Mouse (Mus musculus) liver, embryonic 12.5 days (tissue): ENCODE results near the gene Prkg1. TPM values are rescaled to one million over a fixed set of nuclear protein-coding genes. Genes with fewer than 3 reads are reported as not detected.

Experiments used
- ATAC-seq: fragments of 200-750 bp; cut with Nextera tagmentation; 2 replicates; pipeline ENCODE4 v1.8.0; 2017; ENCODE audit warnings: moderate number of reproducible peaks, mild to moderate bottlenecking, moderate library complexity
- H3K27ac ChIP-seq: fragments of 300-500 bp; sonication (generic); 2 replicates; pipeline ENCODE4 v1.5.1; 2016; ENCODE audit warnings: mild to moderate bottlenecking
- H3K27me3 ChIP-seq: fragments of 300-500 bp; sonication (generic); replicated peaks from 2 replicates; pipeline ENCODE4 v1.6.1; 2016; ENCODE audit warnings: mild to moderate bottlenecking, moderate library complexity
- H3K36me3 ChIP-seq: fragments of 300-500 bp; sonication (generic); 2 replicates; pipeline ENCODE4 v1.6.1; 2016; ENCODE audit warnings: mild to moderate bottlenecking, moderate library complexity
- H3K4me1 ChIP-seq: fragments of 300-500 bp; sonication (generic); 2 replicates; pipeline ENCODE4 v1.6.1; 2016
- H3K4me2 ChIP-seq: fragments of 300-500 bp; sonication (generic); 2 replicates; pipeline ENCODE4 v1.6.1; 2016; ENCODE audit warnings: mild to moderate bottlenecking, moderate library complexity
- H3K4me3 ChIP-seq: fragments of 300-500 bp; sonication (generic); 2 replicates; pipeline ENCODE4 v1.5.1; 2016; ENCODE audit warnings: mild to moderate bottlenecking, moderate library complexity
- H3K9ac ChIP-seq: fragments of 300-500 bp; sonication (generic); 2 replicates; pipeline ENCODE4 v1.6.1; 2016; ENCODE audit warnings: mild to moderate bottlenecking, moderate library complexity
- H3K9me3 ChIP-seq: fragments of 300-500 bp; sonication (generic); replicated peaks from 2 replicates; pipeline ENCODE4 v1.6.1; 2016; ENCODE audit warnings: mild to moderate bottlenecking, moderate library complexity
- WGBS: fragments of 180-500 bp; shearing (Covaris S2); methylation state at CpG from one replicate; pipeline ENCODE4 v1.1.7; 2016; ENCODE audit not compliant: insufficient replicate concordance; 5-methylcytosine and 5-hydroxymethylcytosine counted together
- polyA plus RNA-seq: library from polyadenylated mRNA; unstranded; fragments of >200 nt; fragmentation: Nextera tagmentation; extraction: Ambion mirVana; gene quantifications from 2 replicates; pipeline ENCODE4 v1.2.1, GENCODE M21; 2016

Gene Prkg1
- polyA plus RNA-seq, 1 experiment from 2014 or later: 1.4 TPM

- Histone ChIP-seq H3K9me3 (no peaks in the 10 kb centered on the region), H3K27me3 (no peaks in the 10 kb centered on the region), H3K4me3 (no peak overlapping the region), H3K4me2 (no peak overlapping the region), H3K4me1 (peaks cover 20% of the 10 kb centered on the region), H3K36me3 (no peaks in the 10 kb centered on the region), H3K27ac (no peak overlapping the region), H3K9ac (no peak overlapping the region)
- WGBS: 45% methylated on average over 2 of the region's 2 CpGs
- ATAC-seq: peak; percentile 70
Measured at GRCm38 (mm10) chr19:30938058-30938457, 826.8 kb downstream of the Prkg1 start.

GRCm38 (mm10) chr19:30931469-30932192 is 833.2 kb downstream of the Prkg1 start:
- H3K9ac ChIP-seq: no peak overlapping the region
- WGBS: 68% methylated on average over 5 of the region's 5 CpGs
- H3K27ac ChIP-seq: no peak overlapping the region
- ATAC-seq: no peak
- H3K4me2 ChIP-seq: no peak overlapping the region
- H3K27me3 ChIP-seq: no peaks in the 10 kb centered on the region
- no peaks in the 10 kb centered on the region for H3K36me3 ChIP-seq
- no peak overlapping the region for H3K4me3 ChIP-seq
- H3K9me3 ChIP-seq: no peaks in the 10 kb centered on the region
- no peaks in the 10 kb centered on the region for H3K4me1 ChIP-seq

- Histone ChIP-seq H3K9ac (no peak overlapping the region), H3K36me3 (no peaks in the 10 kb centered on the region), H3K9me3 (no peaks in the 10 kb centered on the region), H3K27me3 (no peaks in the 10 kb centered on the region), H3K4me3 (no peak overlapping the region), H3K27ac (no peak overlapping the region), H3K4me1 (no peaks in the 10 kb centered on the region), H3K4me2 (no peak overlapping the region)
- WGBS: 60% methylated on average over 1 of the region's 1 CpGs
- no peak for ATAC-seq
Measured at GRCm38 (mm10) chr19:30924032-30924431, 840.8 kb downstream of the Prkg1 start.

GRCm38 (mm10) chr19:30902290-30902689 is 862.5 kb downstream of the Prkg1 start:
- Histone ChIP-seq H3K4me2 (no peak overlapping the region), H3K4me1 (no peaks in the 10 kb centered on the region), H3K4me3 (no peak overlapping the region), H3K9ac (no peak overlapping the region), H3K36me3 (no peaks in the 10 kb centered on the region), H3K27me3 (no peaks in the 10 kb centered on the region), H3K27ac (no peak overlapping the region), H3K9me3 (no peaks in the 10 kb centered on the region)
- no peak for ATAC-seq

GRCm38 (mm10) chr19:30901025-30901424 is 863.8 kb downstream of the Prkg1 start:
- no peak for ATAC-seq
- Histone ChIP-seq H3K27me3 (no peaks in the 10 kb centered on the region), H3K4me2 (no peak overlapping the region), H3K9me3 (no peaks in the 10 kb centered on the region), H3K27ac (no peak overlapping the region), H3K4me1 (no peaks in the 10 kb centered on the region), H3K9ac (no peak overlapping the region), H3K4me3 (no peak overlapping the region), H3K36me3 (no peaks in the 10 kb centered on the region)
- WGBS: 26% methylated on average over 3 of the region's 3 CpGs

GRCm38 (mm10) chr19:30890377-30890776 is 874.5 kb downstream of the Prkg1 start:
- no peaks in the 10 kb centered on the region for H3K4me1 ChIP-seq
- no peaks in the 10 kb centered on the region for H3K9me3 ChIP-seq
- 55% methylated on average over 2 of the region's 2 CpGs for WGBS
- no peak overlapping the region for H3K4me2 ChIP-seq
- H3K4me3 ChIP-seq: no peak overlapping the region
- no peaks in the 10 kb centered on the region for H3K27me3 ChIP-seq
- H3K9ac ChIP-seq: no peak overlapping the region
- no peak overlapping the region for H3K27ac ChIP-seq
- no peaks in the 10 kb centered on the region for H3K36me3 ChIP-seq
- ATAC-seq: no peak

GRCm38 (mm10) chr19:30889851-30890250 is 875.0 kb downstream of the Prkg1 start:
- WGBS: 73% methylated on average over 3 of the region's 3 CpGs
- Histone ChIP-seq H3K27ac (no peak overlapping the region), H3K9ac (no peak overlapping the region), H3K9me3 (no peaks in the 10 kb centered on the region), H3K36me3 (no peaks in the 10 kb centered on the region), H3K27me3 (no peaks in the 10 kb centered on the region), H3K4me2 (no peak overlapping the region), H3K4me1 (no peaks in the 10 kb centered on the region), H3K4me3 (no peak overlapping the region)
- ATAC-seq: no peak

- no peak for ATAC-seq
- no peaks in the 10 kb centered on the region for H3K4me1 ChIP-seq
- no peak overlapping the region for H3K4me2 ChIP-seq
- no peaks in the 10 kb centered on the region for H3K27me3 ChIP-seq
- no peak overlapping the region for H3K9ac ChIP-seq
- H3K27ac ChIP-seq: no peak overlapping the region
- H3K9me3 ChIP-seq: no peaks in the 10 kb centered on the region
- 38% methylated on average over 4 of the region's 4 CpGs for WGBS
- no peak overlapping the region for H3K4me3 ChIP-seq
- no peaks in the 10 kb centered on the region for H3K36me3 ChIP-seq
Measured at GRCm38 (mm10) chr19:30861441-30861840, 903.4 kb downstream of the Prkg1 start.

GRCm38 (mm10) chr19:30851023-30851422 is 913.8 kb downstream of the Prkg1 start:
- H3K9me3 ChIP-seq: no peaks in the 10 kb centered on the region
- H3K9ac ChIP-seq: no peak overlapping the region
- ATAC-seq: no peak
- no peaks in the 10 kb centered on the region for H3K27me3 ChIP-seq
- no peaks in the 10 kb centered on the region for H3K4me1 ChIP-seq
- no peak overlapping the region for H3K4me3 ChIP-seq
- 77% methylated on average over 4 of the region's 4 CpGs for WGBS
- no peak overlapping the region for H3K4me2 ChIP-seq
- H3K27ac ChIP-seq: no peak overlapping the region
- H3K36me3 ChIP-seq: no peaks in the 10 kb centered on the region

- no peaks in the 10 kb centered on the region for H3K4me1 ChIP-seq
- H3K36me3 ChIP-seq: no peaks in the 10 kb centered on the region
- H3K4me2 ChIP-seq: no peak overlapping the region
- H3K4me3 ChIP-seq: no peak overlapping the region
- no peaks in the 10 kb centered on the region for H3K9me3 ChIP-seq
- no peak overlapping the region for H3K9ac ChIP-seq
- no peaks in the 10 kb centered on the region for H3K27me3 ChIP-seq
- H3K27ac ChIP-seq: no peak overlapping the region
- WGBS: 50% methylated on average over 4 of the region's 4 CpGs
- ATAC-seq: no peak
Measured at GRCm38 (mm10) chr19:30844916-30845315, 919.9 kb downstream of the Prkg1 start.

GRCm38 (mm10) chr19:30843637-30844036 is 921.2 kb downstream of the Prkg1 start:
- H3K4me1 ChIP-seq: no peaks in the 10 kb centered on the region
- no peak for ATAC-seq
- no peak overlapping the region for H3K4me2 ChIP-seq
- H3K4me3 ChIP-seq: no peak overlapping the region
- no peaks in the 10 kb centered on the region for H3K9me3 ChIP-seq
- H3K27ac ChIP-seq: no peak overlapping the region
- H3K27me3 ChIP-seq: no peaks in the 10 kb centered on the region
- no peak overlapping the region for H3K9ac ChIP-seq
- no peaks in the 10 kb centered on the region for H3K36me3 ChIP-seq
- 64% methylated on average over 4 of the region's 4 CpGs for WGBS

GRCm38 (mm10) chr19:30843052-30843564 is 921.7 kb downstream of the Prkg1 start:
- 13% methylated on average over 4 of the region's 4 CpGs for WGBS
- H3K4me1 ChIP-seq: no peaks in the 10 kb centered on the region
- no peak for ATAC-seq
- H3K27me3 ChIP-seq: no peaks in the 10 kb centered on the region
- H3K4me3 ChIP-seq: no peak overlapping the region
- no peaks in the 10 kb centered on the region for H3K36me3 ChIP-seq
- H3K4me2 ChIP-seq: no peak overlapping the region
- no peaks in the 10 kb centered on the region for H3K9me3 ChIP-seq
- H3K9ac ChIP-seq: no peak overlapping the region
- H3K27ac ChIP-seq: no peak overlapping the region

- Histone ChIP-seq H3K27me3 (no peaks in the 10 kb centered on the region), H3K27ac (no peak overlapping the region), H3K9ac (no peak overlapping the region), H3K4me1 (no peaks in the 10 kb centered on the region), H3K4me3 (no peak overlapping the region), H3K36me3 (no peaks in the 10 kb centered on the region), H3K9me3 (no peaks in the 10 kb centered on the region), H3K4me2 (no peak overlapping the region)
- WGBS: 34% methylated on average over 1 of the region's 1 CpGs
- no peak for ATAC-seq
Measured at GRCm38 (mm10) chr19:30842640-30843039, 922.2 kb downstream of the Prkg1 start.
